Mouse (Mus musculus) gastrocnemius, adult 2 months (tissue): Measurements from ENCODE around the gene Ifi27l2b. TPM values are rescaled to one million over a fixed set of nuclear protein-coding genes. Genes with fewer than 3 reads are reported as not detected.
A peak's percentile ranks its signal among the peaks of the same experiment; 100 is the strongest.
"Not testable (repeated sequence)": the region's sequence is repeated elsewhere in the genome, so short reads cannot be mapped to it uniquely, and the experiment has no call there.

Experiments
- DNase-seq: peaks from one replicate; pipeline ENCODE4 v3.0.0; 2022
- H3K27ac ChIP-seq: fragments of 200-600 bp; 2 replicates; pipeline ENCODE4 v1.8.1; 2022; ENCODE audit warnings: mild to moderate bottlenecking
- H3K4me3 ChIP-seq: fragments of 200-600 bp; 2 replicates; pipeline ENCODE4 v1.8.1; 2022; ENCODE audit warnings: mild to moderate bottlenecking, moderate library complexity
- CTCF ChIP-seq: fragments of 200-600 bp; IDR thresholded peaks from 2 replicates; pipeline ENCODE4 v1.8.1; 2022; ENCODE audit warnings: antibody characterized with exemption, mild to moderate bottlenecking, moderate library complexity
- intact Hi-C: fragments of 180-260 bp; cut with DNase I; formaldehyde crosslinking; loops from one replicate; pipeline ENCODE4 v1.15.1; 2025
- total RNA-seq, 2 experiments: library from RNA; stranded (reverse); gene quantifications; 2 replicates each; pipeline ENCODE4 v1.2.3; 2021

Ifi27l2b gene
- total RNA-seq, 2 experiments from 2014 or later, result not detected

GRCm38 (mm10) chr12:103477461-103478015, 20.5 kb upstream of the Ifi27l2b start:
- Histone ChIP-seq H3K27ac (peak overlapping the region; percentile 35), H3K4me3 (no peak overlapping the region)
- TF ChIP-seq CTCF, result no peak
- intact Hi-C loops, result no loop called here
- DNase-seq, result peak; percentile 47

- TF ChIP-seq CTCF, result no peak
- DNase-seq, result no peak
- Histone ChIP-seq H3K27ac (peak overlapping the region; percentile 35), H3K4me3 (no peak overlapping the region)
- intact Hi-C loops, result no loop called here
Observed at GRCm38 (mm10) chr12:103476779-103477389, 19.9 kb upstream of the Ifi27l2b start.

GRCm38 (mm10) chr12:103474481-103474880, 17.5 kb upstream of the Ifi27l2b start:
- Histone ChIP-seq H3K27ac (no peak overlapping the region), H3K4me3 (no peak overlapping the region)
- DNase-seq, result no peak
- no peak for TF ChIP-seq CTCF
- intact Hi-C loops, result no loop called here

GRCm38 (mm10) chr12:103456727-103457126, 296 bp downstream of the Ifi27l2b start:
- intact Hi-C loops, DNase-seq, H3K27ac ChIP-seq: not testable (repeated sequence)

GRCm38 (mm10) chr12:103453361-103453760, 3.7 kb downstream of the Ifi27l2b start:
- Histone ChIP-seq H3K27ac (no peak overlapping the region), H3K4me3 (no peak overlapping the region)
- no peak for TF ChIP-seq CTCF
- DNase-seq, result no peak
- intact Hi-C loops, result no loop called here

More at GRCm38 (mm10) chr12:103456727-103457126, 296 bp downstream of the Ifi27l2b start:
- H3K4me3 ChIP-seq, result not testable (repeated sequence)

- TF ChIP-seq CTCF, result no peak
- Histone ChIP-seq H3K27ac (no peak overlapping the region), H3K4me3 (no peak overlapping the region)
- no peak for DNase-seq
- intact Hi-C loops, result no loop called here
Observed at GRCm38 (mm10) chr12:103445060-103445459, 12.0 kb downstream of the Ifi27l2b start.

- H3K27ac ChIP-seq, DNase-seq, H3K4me3 ChIP-seq, intact Hi-C loops: not testable (repeated sequence)
Observed at GRCm38 (mm10) chr12:103444261-103444660, 12.8 kb downstream of the Ifi27l2b start.

GRCm38 (mm10) chr12:103443524-103443923, 13.5 kb downstream of the Ifi27l2b start, which contains the start of gene Ifi27l2a:
Gene Ifi27l2a (minus strand): TSS chr12:103443680.
- peak within 1 kb of the TSS; percentile 53 for H3K4me3 ChIP-seq
- DNase-seq, result no peak
- TF ChIP-seq CTCF, result no peak
- intact Hi-C loops, result no loop called here
- peak within 1 kb of the TSS; percentile 59 for H3K27ac ChIP-seq

GRCm38 (mm10) chr12:103437601-103438000, 19.4 kb downstream of the Ifi27l2b start:
- intact Hi-C loops, result loop anchor here (10.0 kb wide), 1 partner anchor 207 kb away; no protein-coding TSS in a partner anchor
- H3K27ac ChIP-seq, result no peak overlapping the region
- no peak overlapping the region for H3K4me3 ChIP-seq
- DNase-seq, result no peak
- TF ChIP-seq CTCF, result no peak

GRCm38 (mm10) chr12:103434861-103435260, 22.2 kb downstream of the Ifi27l2b start:
- peak overlapping the region; percentile 86 for H3K27ac ChIP-seq
- no peak for TF ChIP-seq CTCF
- no peak for DNase-seq
- H3K4me3 ChIP-seq, result peak overlapping the region; percentile 81
- intact Hi-C loops, result loop anchor here (10.0 kb wide), 1 partner anchor 210 kb away; no protein-coding TSS in a partner anchor

GRCm38 (mm10) chr12:103433986-103434731, 22.9 kb downstream of the Ifi27l2b start, which contains the start of gene Ifi27:
Gene Ifi27 (plus strand): TSS chr12:103434211.
- intact Hi-C loops, result loop anchor here (10.0 kb wide), 1 partner anchor 211 kb away; no protein-coding TSS in a partner anchor
- TF ChIP-seq CTCF, result no peak
- Histone ChIP-seq H3K4me3 (peak within 1 kb of the TSS; percentile 81), H3K27ac (peak within 1 kb of the TSS; percentile 86)
- peak; percentile 70 for DNase-seq

- peak overlapping the region; percentile 86 for H3K27ac ChIP-seq
- intact Hi-C loops, result loop anchor here (10.0 kb wide), 1 partner anchor 211 kb away; no protein-coding TSS in a partner anchor
- TF ChIP-seq CTCF, result no peak
- peak overlapping the region; percentile 81 for H3K4me3 ChIP-seq
- no peak for DNase-seq
Observed at GRCm38 (mm10) chr12:103433430-103433829, 23.6 kb downstream of the Ifi27l2b start.

- intact Hi-C loops, result loop anchor here (1.0 kb wide), 1 partner anchor 66 kb away; no protein-coding TSS in a partner anchor
- no peak for TF ChIP-seq CTCF
- DNase-seq, result no peak
Observed at GRCm38 (mm10) chr12:103426710-103427109, 30.3 kb downstream of the Ifi27l2b start.

More at GRCm38 (mm10) chr12:103426710-103427109, 30.3 kb downstream of the Ifi27l2b start:
- Histone ChIP-seq H3K27ac (0 out of 2 replicates have a peak overlapping the region, but pooled peaks have one; percentile 76), H3K4me3 (no peak overlapping the region)
